Mouse (Mus musculus) intestine, embryonic 15.5 days (tissue): ENCODE measurements at regions not wholly inside any gene's neighbourhood (a gene's known extent, or its start where the extent isn't known, plus 50 kb on each side); places are given as distances from the start of the nearest gene placed in this dataset.

Experiments
- ATAC-seq: fragments of 200-750 bp; cut with Nextera tagmentation; 2 replicates; pipeline ENCODE4 v1.8.0; 2017; ENCODE audit warnings: moderate TSS enrichment, moderate library complexity
- H3K27ac ChIP-seq: fragments of 300-500 bp; sonication (generic); 2 replicates; pipeline ENCODE4 v1.5.1; 2015; ENCODE audit warnings: mild to moderate bottlenecking, inconsistent platforms
- H3K27me3 ChIP-seq: fragments of 300-500 bp; sonication (generic); replicated peaks from 2 replicates; pipeline ENCODE4 v1.6.1; 2015; ENCODE audit warnings: inconsistent platforms
- H3K36me3 ChIP-seq: fragments of 300-500 bp; sonication (generic); 2 replicates; pipeline ENCODE4 v1.6.1; 2015; ENCODE audit warnings: inconsistent platforms
- H3K4me1 ChIP-seq: fragments of 300-500 bp; sonication (generic); replicated peaks from 2 replicates; pipeline ENCODE4 v1.6.1; 2015; ENCODE audit warnings: inconsistent platforms
- H3K4me2 ChIP-seq: fragments of 300-500 bp; sonication (generic); replicated peaks from 2 replicates; pipeline ENCODE4 v1.6.1; 2015; ENCODE audit warnings: mild to moderate bottlenecking, inconsistent platforms
- H3K4me3 ChIP-seq: fragments of 300-500 bp; sonication (generic); replicated peaks from 2 replicates; pipeline ENCODE4 v1.5.1; 2015; ENCODE audit warnings: inconsistent platforms
- H3K9ac ChIP-seq: fragments of 300-500 bp; sonication (generic); 2 replicates; pipeline ENCODE4 v1.6.1; 2015; ENCODE audit warnings: inconsistent platforms
- H3K9me3 ChIP-seq: fragments of 300-500 bp; sonication (generic); 2 replicates; pipeline ENCODE4 v1.6.1; 2016; ENCODE audit warnings: inconsistent platforms
- WGBS: fragments of 180-500 bp; shearing (Covaris S2); methylation state at CpG from one replicate; pipeline ENCODE4 v1.1.7; 2015; 5-methylcytosine and 5-hydroxymethylcytosine counted together

GRCm38 (mm10) chr4:93935692-93936091, 600.4 kb upstream of the Tusc1 start:
- ATAC-seq, result no peak
- H3K27ac ChIP-seq, result no peak overlapping the region
- H3K4me2 ChIP-seq, result no peak overlapping the region

GRCm38 (mm10) chr4:93927117-93927516, 591.8 kb upstream of the Tusc1 start:
- 88% methylated on average over 7 of the region's 7 CpGs for WGBS
- no peak overlapping the region for H3K27ac ChIP-seq
- no peaks in the 10 kb centered on the region for H3K9me3 ChIP-seq
- H3K9ac ChIP-seq, result no peak overlapping the region
- H3K4me3 ChIP-seq, result no peak overlapping the region
- no peaks in the 10 kb centered on the region for H3K4me1 ChIP-seq
- no peak overlapping the region for H3K4me2 ChIP-seq
- no peaks in the 10 kb centered on the region for H3K27me3 ChIP-seq
- no peak for ATAC-seq
- no peaks in the 10 kb centered on the region for H3K36me3 ChIP-seq

More at GRCm38 (mm10) chr4:93935692-93936091, 600.4 kb upstream of the Tusc1 start:
- Histone ChIP-seq H3K27me3 (no peaks in the 10 kb centered on the region), H3K4me3 (no peak overlapping the region), H3K4me1 (no peaks in the 10 kb centered on the region), H3K9ac (no peak overlapping the region), H3K9me3 (no peaks in the 10 kb centered on the region), H3K36me3 (no peaks in the 10 kb centered on the region)

GRCm38 (mm10) chr4:93924402-93924801, 589.1 kb upstream of the Tusc1 start:
- H3K9me3 ChIP-seq, result no peaks in the 10 kb centered on the region
- H3K27ac ChIP-seq, result no peak overlapping the region
- no peaks in the 10 kb centered on the region for H3K27me3 ChIP-seq
- WGBS, result 92% methylated on average over 1 of the region's 1 CpGs
- H3K9ac ChIP-seq, result no peak overlapping the region
- H3K4me1 ChIP-seq, result no peaks in the 10 kb centered on the region
- H3K4me3 ChIP-seq, result no peak overlapping the region
- H3K4me2 ChIP-seq, result no peak overlapping the region
- H3K36me3 ChIP-seq, result no peaks in the 10 kb centered on the region
- ATAC-seq, result no peak

GRCm38 (mm10) chr4:93886631-93887030, 551.3 kb upstream of the Tusc1 start:
- ATAC-seq, result no peak

GRCm38 (mm10) chr4:93881318-93881717, 546.0 kb upstream of the Tusc1 start:
- ATAC-seq, result no peak
- Histone ChIP-seq H3K36me3 (no peaks in the 10 kb centered on the region), H3K4me1 (no peaks in the 10 kb centered on the region), H3K9me3 (no peaks in the 10 kb centered on the region), H3K27me3 (no peaks in the 10 kb centered on the region), H3K9ac (no peak overlapping the region), H3K4me3 (no peak overlapping the region), H3K4me2 (no peak overlapping the region), H3K27ac (no peak overlapping the region)
- 68% methylated on average over 3 of the region's 3 CpGs for WGBS

More at GRCm38 (mm10) chr4:93886631-93887030, 551.3 kb upstream of the Tusc1 start:
- no peak overlapping the region for H3K27ac ChIP-seq
- WGBS, result 86% methylated on average over 11 of the region's 11 CpGs
- no peak overlapping the region for H3K4me2 ChIP-seq
- no peak overlapping the region for H3K9ac ChIP-seq
- H3K36me3 ChIP-seq, result no peaks in the 10 kb centered on the region
- H3K27me3 ChIP-seq, result no peaks in the 10 kb centered on the region
- H3K4me1 ChIP-seq, result no peaks in the 10 kb centered on the region
- no peaks in the 10 kb centered on the region for H3K9me3 ChIP-seq
- H3K4me3 ChIP-seq, result no peak overlapping the region

- Histone ChIP-seq H3K4me3 (no peak overlapping the region), H3K9me3 (no peaks in the 10 kb centered on the region), H3K27ac (no peak overlapping the region), H3K36me3 (no peaks in the 10 kb centered on the region), H3K4me1 (no peaks in the 10 kb centered on the region), H3K4me2 (no peak overlapping the region), H3K9ac (no peak overlapping the region), H3K27me3 (no peaks in the 10 kb centered on the region)
- WGBS, result 62% methylated on average over 8 of the region's 8 CpGs
- no peak for ATAC-seq
Observed at GRCm38 (mm10) chr4:93879351-93879872, 544.1 kb upstream of the Tusc1 start.

- Histone ChIP-seq H3K4me1 (no peaks in the 10 kb centered on the region), H3K9me3 (no peaks in the 10 kb centered on the region), H3K27me3 (no peaks in the 10 kb centered on the region), H3K4me2 (no peak overlapping the region), H3K36me3 (no peaks in the 10 kb centered on the region), H3K4me3 (no peak overlapping the region), H3K9ac (no peak overlapping the region), H3K27ac (no peak overlapping the region)
- no peak for ATAC-seq
- 70% methylated on average over 3 of the region's 3 CpGs for WGBS
Observed at GRCm38 (mm10) chr4:93873271-93873670, 538.0 kb upstream of the Tusc1 start.

- H3K27ac ChIP-seq, result no peak overlapping the region
- H3K36me3 ChIP-seq, result no peaks in the 10 kb centered on the region
- ATAC-seq, result no peak
- H3K4me1 ChIP-seq, result no peaks in the 10 kb centered on the region
- H3K27me3 ChIP-seq, result no peaks in the 10 kb centered on the region
- no peak overlapping the region for H3K4me2 ChIP-seq
- no peaks in the 10 kb centered on the region for H3K9me3 ChIP-seq
- 97% methylated on average over 3 of the region's 3 CpGs for WGBS
- no peak overlapping the region for H3K4me3 ChIP-seq
- no peak overlapping the region for H3K9ac ChIP-seq
Observed at GRCm38 (mm10) chr4:93853451-93853850, 518.1 kb upstream of the Tusc1 start.

GRCm38 (mm10) chr4:93849178-93849577, 513.9 kb upstream of the Tusc1 start:
- no peak overlapping the region for H3K4me2 ChIP-seq
- no peaks in the 10 kb centered on the region for H3K27me3 ChIP-seq
- no peak overlapping the region for H3K27ac ChIP-seq
- no peaks in the 10 kb centered on the region for H3K4me1 ChIP-seq
- no peak overlapping the region for H3K4me3 ChIP-seq
- no peaks in the 10 kb centered on the region for H3K36me3 ChIP-seq
- no peaks in the 10 kb centered on the region for H3K9me3 ChIP-seq
- ATAC-seq, result no peak
- H3K9ac ChIP-seq, result no peak overlapping the region
- WGBS, result 66% methylated on average over 3 of the region's 3 CpGs

GRCm38 (mm10) chr4:93830701-93831100, 495.4 kb upstream of the Tusc1 start:
- no peaks in the 10 kb centered on the region for H3K4me1 ChIP-seq
- H3K9me3 ChIP-seq, result no peaks in the 10 kb centered on the region
- no peak overlapping the region for H3K4me2 ChIP-seq
- no peaks in the 10 kb centered on the region for H3K27me3 ChIP-seq
- no peak for ATAC-seq
- H3K4me3 ChIP-seq, result no peak overlapping the region
- no peaks in the 10 kb centered on the region for H3K36me3 ChIP-seq
- H3K9ac ChIP-seq, result no peak overlapping the region
- H3K27ac ChIP-seq, result no peak overlapping the region

GRCm38 (mm10) chr4:93793104-93793503, 457.8 kb upstream of the Tusc1 start:
- no peak overlapping the region for H3K9ac ChIP-seq
- H3K27me3 ChIP-seq, result no peaks in the 10 kb centered on the region
- ATAC-seq, result no peak
- no peak overlapping the region for H3K4me2 ChIP-seq
- H3K27ac ChIP-seq, result no peak overlapping the region
- no peaks in the 10 kb centered on the region for H3K36me3 ChIP-seq
- WGBS, result 61% methylated on average over 1 of the region's 1 CpGs
- no peaks in the 10 kb centered on the region for H3K9me3 ChIP-seq
- no peak overlapping the region for H3K4me3 ChIP-seq
- no peaks in the 10 kb centered on the region for H3K4me1 ChIP-seq

GRCm38 (mm10) chr4:93790157-93790556, 454.8 kb upstream of the Tusc1 start:
- Histone ChIP-seq H3K9ac (no peak overlapping the region), H3K36me3 (no peaks in the 10 kb centered on the region), H3K4me1 (no peaks in the 10 kb centered on the region), H3K9me3 (no peaks in the 10 kb centered on the region), H3K27me3 (no peaks in the 10 kb centered on the region), H3K27ac (no peak overlapping the region), H3K4me2 (no peak overlapping the region), H3K4me3 (no peak overlapping the region)
- ATAC-seq, result no peak
- WGBS, result 77% methylated on average over 11 of the region's 11 CpGs

GRCm38 (mm10) chr4:93754497-93754896, 419.2 kb upstream of the Tusc1 start:
- WGBS, result 89% methylated on average over 2 of the region's 2 CpGs
- no peak for ATAC-seq

More at GRCm38 (mm10) chr4:93754497-93754896, 419.2 kb upstream of the Tusc1 start:
- no peak overlapping the region for H3K4me3 ChIP-seq
- no peak overlapping the region for H3K27ac ChIP-seq
- no peaks in the 10 kb centered on the region for H3K4me1 ChIP-seq
- no peaks in the 10 kb centered on the region for H3K27me3 ChIP-seq
- no peak overlapping the region for H3K9ac ChIP-seq
- H3K36me3 ChIP-seq, result no peaks in the 10 kb centered on the region
- no peaks in the 10 kb centered on the region for H3K9me3 ChIP-seq
- no peak overlapping the region for H3K4me2 ChIP-seq
